Mouse (Mus musculus): ENCODE results near the gene Cdk2ap2.

- TF ChIP-seq POLR2A (IDR thresholded peaks at IDR 0.05; ENCODE audit: insufficient read depth, low read depth, low read length) (no peak), CTCF (IDR thresholded peaks at IDR 0.05; ENCODE audit: insufficient read depth, low read depth, low read length) (no peak)
Observed at GRCm38 (mm10) chr19:4144550-4145498, 47.8 kb downstream of the Cdk2ap2 start.

Data from olfactory bulb, adult 2 months (tissue).